Mouse (Mus musculus): ENCODE data around the gene Gm10142.
"Not testable (repeated sequence)": the region's sequence is repeated elsewhere in the genome, so short reads cannot be mapped to it uniquely, and the experiment has no call there.

Gene Gm10142

GRCm38 (mm10) chr10:77738929-77739328, 23.3 kb downstream of the Gm10142 start:
- no peak for DNase-seq (ENCODE audit: low spot score)

GRCm38 (mm10) chr10:77741924-77742688, 26.5 kb downstream of the Gm10142 start, which contains the start of gene Gm18596:
Gene Gm18596, minus strand, starts transcription at chr10:77742638.
- DNase-seq (ENCODE audit: low spot score) = not testable (repeated sequence)

- not testable (repeated sequence) for DNase-seq (ENCODE audit: low spot score)
Observed at GRCm38 (mm10) chr10:77750686-77751085, 35.1 kb downstream of the Gm10142 start.

- not testable (repeated sequence) for DNase-seq (ENCODE audit: low spot score)
Observed at GRCm38 (mm10) chr10:77751254-77751653, 35.6 kb downstream of the Gm10142 start, which contains the start of gene Gm9736. Gene Gm9736, minus strand, starts transcription at chr10:77751354.

GRCm38 (mm10) chr10:77752312-77752711, 36.7 kb downstream of the Gm10142 start:
- DNase-seq (ENCODE audit: low spot score) = not testable (repeated sequence)

GRCm38 (mm10) chr10:77753448-77753847, 37.8 kb downstream of the Gm10142 start:
- DNase-seq (ENCODE audit: low spot score) = no peak

- DNase-seq (ENCODE audit: low spot score) = not testable (repeated sequence)
Observed at GRCm38 (mm10) chr10:77759582-77759981, 44.0 kb downstream of the Gm10142 start, which contains the start of gene Gm3233. Gene Gm3233, minus strand, starts transcription at chr10:77759682.

Data from MN1 (cell line).